Mouse (Mus musculus): Measurements from ENCODE around the gene Enpp7.

The Enpp7 gene

GRCm38 (mm10) chr11:119036447-119036846 lies 48.5 kb downstream of the Enpp7 start:
- DNase-seq, result no peak

DNA sequence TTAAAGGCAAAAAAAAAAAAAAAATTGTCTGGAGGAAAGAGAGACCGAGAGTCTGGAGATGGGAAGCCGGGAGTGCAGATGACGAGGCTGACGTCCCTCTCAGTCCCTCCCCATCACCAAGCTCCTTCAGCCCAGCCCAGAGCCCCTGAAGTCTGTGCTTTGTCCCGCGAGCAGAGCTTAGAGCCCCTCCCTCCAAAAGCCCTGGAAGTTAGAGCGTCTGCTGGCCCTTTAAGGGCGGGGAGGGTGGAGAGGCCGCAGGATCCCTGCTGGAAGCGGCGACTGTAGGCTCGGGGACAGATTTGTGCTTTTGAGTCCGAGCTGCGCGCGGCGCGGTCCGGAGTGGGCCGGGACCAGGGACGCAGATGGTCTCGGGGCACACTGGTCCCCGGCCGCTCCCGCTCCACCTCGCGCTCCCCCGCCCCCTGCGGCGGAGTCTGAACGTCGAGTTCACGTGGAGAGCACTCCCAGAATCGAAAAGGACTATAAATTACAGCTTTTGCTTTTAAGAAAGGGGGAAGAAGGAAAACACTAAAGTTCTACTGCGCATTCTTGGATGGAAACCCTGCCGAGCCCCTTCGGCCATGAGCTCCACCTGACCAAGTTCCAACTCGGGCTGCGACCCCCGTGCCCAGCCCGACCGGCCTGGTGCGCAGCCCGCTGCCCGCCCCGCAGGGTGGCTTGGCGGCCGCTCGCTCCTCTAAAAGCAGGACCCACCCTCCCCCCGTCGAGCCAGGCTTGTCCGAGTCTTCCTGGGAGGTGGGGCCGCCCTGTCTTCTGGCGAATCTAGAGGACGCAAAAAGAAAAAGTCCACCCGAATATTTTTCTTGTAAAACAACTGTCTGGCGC lies 49.2 kb downstream of the Enpp7 start:
- DNase-seq, result peak; percentile 65

DNA sequence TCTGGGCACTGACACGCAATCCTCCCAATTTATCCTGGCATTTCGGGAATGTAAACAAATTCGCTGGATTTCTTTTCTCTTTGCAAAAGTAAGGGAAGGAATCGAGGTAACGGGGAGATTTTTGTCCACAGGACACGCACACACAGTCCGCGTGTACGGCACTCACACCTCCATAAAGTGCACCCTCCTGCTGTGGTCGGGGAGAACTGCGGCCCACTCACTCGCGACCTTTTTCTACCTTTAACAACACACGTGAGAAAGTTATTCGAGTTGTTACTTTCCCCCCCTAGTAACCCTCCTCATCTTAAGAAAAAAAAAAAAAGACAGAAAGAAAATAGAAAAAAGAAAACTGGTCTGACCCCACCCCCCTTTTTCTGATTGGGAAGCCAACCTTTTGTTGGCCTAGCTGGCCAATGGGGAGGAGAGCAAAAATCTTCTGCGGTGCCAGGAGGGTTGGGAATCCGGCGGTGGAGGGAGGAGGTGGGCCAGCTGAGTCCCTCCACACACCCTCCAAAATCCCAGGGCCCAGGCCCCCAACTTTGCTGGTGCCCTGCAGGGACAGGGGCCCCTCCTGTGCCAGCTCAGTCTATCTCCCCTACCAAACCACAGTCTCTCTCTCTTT lies 49.9 kb downstream of the Enpp7 start:
- no peak for DNase-seq

DNA sequence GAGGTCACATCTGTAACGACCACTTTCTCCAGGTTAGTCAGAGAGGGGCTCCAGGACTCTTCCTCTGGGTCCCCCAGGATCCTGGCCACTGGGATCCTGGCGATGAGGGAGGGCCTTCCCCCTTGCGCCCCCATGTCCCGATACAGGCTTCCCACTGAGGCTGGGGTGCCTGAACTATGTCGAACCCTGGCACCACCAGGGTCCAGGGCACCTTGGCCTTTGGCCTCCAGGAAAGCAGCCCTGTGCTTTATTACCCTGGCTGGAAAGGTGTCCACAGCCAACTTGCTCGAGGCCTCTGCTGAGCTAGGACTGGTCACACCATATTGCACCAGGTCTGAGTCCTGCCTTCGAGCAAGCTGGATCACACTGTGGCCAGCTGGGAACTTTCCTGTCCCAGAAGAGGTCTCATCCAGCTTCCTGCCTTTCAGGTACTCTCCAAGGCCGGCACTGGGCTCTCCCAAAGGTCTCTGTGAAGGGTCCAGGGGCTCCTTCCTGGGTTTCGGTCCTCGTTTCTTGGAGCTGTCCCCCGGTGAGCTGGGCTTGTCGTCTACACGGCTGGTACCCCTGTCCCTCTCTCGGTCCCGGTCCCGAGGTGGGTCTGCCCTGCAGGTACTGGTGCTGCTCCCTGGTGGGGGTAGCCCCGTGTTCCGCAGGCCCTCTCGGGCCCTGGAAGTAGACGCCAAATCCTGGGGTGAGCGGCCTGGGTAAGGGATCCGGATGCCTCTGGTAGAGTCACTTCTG lies 50.9 kb downstream of the Enpp7 start:
- peak; percentile 25 for DNase-seq

GRCm38 (mm10) chr11:119039732-119040512 lies 51.9 kb downstream of the Enpp7 start:
- DNase-seq, result no peak

GRCm38 (mm10) chr11:119040600-119041324 lies 52.8 kb downstream of the Enpp7 start, which contains the start of gene Cbx8:
TSS of gene Cbx8 (minus strand) at chr11:119040969.
- DNase-seq, result peak; percentile 100

DNA sequence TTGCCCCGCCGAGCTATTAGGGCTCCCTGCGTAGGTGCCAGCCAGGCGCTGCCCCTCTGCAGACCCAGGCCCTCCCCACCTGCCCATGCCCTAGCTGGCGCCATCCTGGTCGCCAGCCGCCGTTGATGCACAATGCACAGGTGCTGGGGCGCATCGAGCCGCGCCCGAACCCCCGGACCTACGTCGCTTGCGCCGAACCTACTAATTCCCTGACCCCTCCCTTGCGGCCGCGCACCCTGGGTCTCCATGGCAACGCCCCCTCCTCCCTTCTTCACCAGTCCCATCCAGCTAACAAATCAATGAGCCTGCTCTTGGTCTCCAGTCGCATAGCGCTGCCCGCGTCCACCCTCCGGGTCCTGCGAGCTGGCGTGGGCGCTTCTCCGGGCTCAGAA lies 53.3 kb downstream of the Enpp7 start:
- peak; percentile 74 for DNase-seq

DNA sequence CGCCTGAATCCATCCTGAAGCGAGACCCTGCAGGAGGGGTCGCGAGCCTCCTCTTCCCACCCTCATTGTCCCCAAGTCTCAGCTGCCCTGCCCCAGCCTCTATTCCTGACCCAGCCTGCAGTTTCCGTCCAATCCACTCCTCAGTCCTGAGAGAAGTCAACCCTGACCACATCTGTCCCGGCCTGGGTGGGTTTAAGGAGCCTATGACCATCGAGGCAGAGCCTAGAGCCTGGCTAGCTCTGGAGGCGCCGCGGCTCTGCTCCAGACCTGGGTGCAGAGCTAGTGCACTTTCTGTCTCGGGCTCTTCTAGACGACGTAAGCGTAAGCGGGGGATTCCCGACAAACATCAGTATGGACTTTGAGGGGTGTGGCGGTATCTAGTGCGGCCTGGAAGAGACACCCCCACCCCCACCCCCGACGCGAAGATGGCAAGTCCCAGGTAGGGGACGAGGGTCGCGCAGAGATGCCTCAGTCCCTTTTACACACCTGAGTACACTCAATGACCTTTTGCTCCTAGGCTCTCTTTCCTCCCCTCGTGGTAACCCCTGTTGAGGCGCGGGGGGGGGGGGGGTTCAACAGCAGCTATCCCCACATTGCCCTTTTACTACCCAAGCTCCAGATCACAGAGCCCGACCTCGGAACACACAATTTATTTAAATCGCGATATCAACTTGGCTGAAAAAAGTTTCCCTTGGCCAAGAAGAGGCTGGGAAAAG lies 53.9 kb downstream of the Enpp7 start:
- peak; percentile 39 for DNase-seq

Data from kidney, postnatal 10 days (tissue).